8 mouse cellular contexts compared by ENCODE assay signal in the genomic region with DNA sequence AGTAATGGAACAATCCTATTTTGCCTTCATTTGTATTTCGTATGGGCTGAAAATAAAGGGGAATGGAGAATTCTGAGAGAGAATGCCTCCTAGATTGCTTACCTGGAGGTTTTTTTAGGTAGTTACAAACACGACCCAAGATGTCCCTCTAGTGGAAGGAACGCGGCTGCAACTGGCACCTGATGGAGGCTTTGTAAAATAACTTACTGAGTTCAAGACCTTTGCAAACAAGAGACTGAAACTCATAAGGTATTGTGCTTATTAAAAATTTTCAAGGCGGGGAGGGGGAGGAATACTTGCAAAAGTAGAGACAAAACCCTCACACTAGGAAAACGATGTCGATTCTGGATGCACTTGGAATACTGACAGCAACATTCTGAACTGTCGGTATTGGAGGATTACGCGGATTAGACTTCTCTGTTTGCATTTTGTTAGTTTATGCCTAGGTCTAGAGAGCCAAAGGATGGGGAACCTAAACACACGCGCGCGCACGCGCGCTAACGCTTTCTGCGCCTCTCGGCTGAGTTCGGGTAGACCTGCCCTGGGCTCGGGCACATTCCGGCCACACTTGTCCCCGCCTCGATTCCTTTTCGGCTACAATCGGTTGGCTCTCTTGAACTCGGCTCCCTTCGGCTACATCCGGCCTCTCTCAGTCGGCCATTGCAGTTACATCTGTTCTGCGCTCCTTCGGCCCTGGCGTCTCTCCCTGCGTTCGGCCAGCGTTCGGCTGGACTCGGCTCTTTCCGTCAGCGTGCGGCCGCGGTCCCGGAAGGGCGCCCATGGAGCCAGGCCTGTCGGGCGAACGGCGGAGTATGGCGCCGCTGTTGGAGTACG. TPM values are rescaled to one million over a fixed set of nuclear protein-coding genes. Genes with fewer than 3 reads are reported as not detected.
A peak's percentile ranks its signal among the peaks of the same experiment; 100 is the strongest.
DNase-seq lines count a peak whose midpoint lies in the region; ATAC-seq and TF ChIP-seq lines count a peak whose summit lies in the region.

Gene Ercc4, plus strand, starts transcription at position 529 of the 834 bp plus-strand sequence.

- no peaks in the 10 kb centered on the region for H3K27me3 ChIP-seq in hindbrain, embryonic 10.5 days (ENCODE audit: insufficient read depth, poor library complexity, severe bottlenecking)
- no peaks in the 10 kb centered on the region for H3K27me3 ChIP-seq in lung, postnatal 0 days (replicated peaks; ENCODE audit: insufficient read depth, low read length)

- DNase-seq in MN1 (ENCODE audit: low spot score), result peak; percentile 97
- peak; percentile 98 for DNase-seq in cerebellum, adult 9-10 months
- peak; percentile 97 for DNase-seq in hindbrain, embryonic 10.5 days (ENCODE audit: low spot score)
- peak; percentile 97 for DNase-seq in layer of hippocampus, adult 9-11 months
- peak; percentile 98 for DNase-seq in lung, postnatal 0 days (ENCODE audit: low spot score)
- DNase-seq in ovary, postnatal 14 days (ENCODE audit: low spot score), result peak; percentile 97
- DNase-seq in thymus, postnatal 14 days, result peak; percentile 98

- peak; percentile 95 for ATAC-seq in frontal cortex, adult (ENCODE audit: low TSS enrichment)
- ATAC-seq in lung, postnatal 0 days, result peak; percentile 98

- H3K4me2 ChIP-seq in lung, postnatal 0 days (replicated peaks; ENCODE audit: low read depth, low read length), result peak within 1 kb of the TSS; percentile 85

- peaks cover 9% of the 10 kb centered on the region for H3K4me1 ChIP-seq in hindbrain, embryonic 10.5 days (replicated peaks)
- H3K4me1 ChIP-seq in lung, postnatal 0 days (ENCODE audit: insufficient read depth, low read depth, low read length), result peaks cover 5% of the 10 kb centered on the region; the same call in 1 of the 2 replicates

- TF ChIP-seq EP300 in lung, postnatal 0 days (IDR thresholded peaks at IDR 0.05), result no peak

- peak within 1 kb of the TSS; percentile 71 for H3K4me3 ChIP-seq in hindbrain, embryonic 10.5 days
- peak within 1 kb of the TSS; percentile 55 for H3K4me3 ChIP-seq in lung, postnatal 0 days (ENCODE audit: low read depth, low read length)

- H3K36me3 ChIP-seq in hindbrain, embryonic 10.5 days, result peaks cover 27% of the 10 kb centered on the region
- peaks cover 9% of the 10 kb centered on the region; the same call in 1 of the 2 replicates for H3K36me3 ChIP-seq in lung, postnatal 0 days (ENCODE audit: insufficient read depth, low read length)

- peak within 1 kb of the TSS; percentile 95 for H3K9ac ChIP-seq in lung, postnatal 0 days (replicated peaks; ENCODE audit: low read depth)

- 2% methylated on average over 53 of the region's 53 CpGs for WGBS in hindbrain, embryonic 10.5 days
- 1% methylated on average over 53 of the region's 53 CpGs for WGBS in lung, postnatal 0 days

- no peaks in the 10 kb centered on the region for H3K9me3 ChIP-seq in hindbrain, embryonic 10.5 days
- no peaks in the 10 kb centered on the region for H3K9me3 ChIP-seq in lung, postnatal 0 days (ENCODE audit: low read length)

- peak within 1 kb of the TSS; percentile 91 for H3K27ac ChIP-seq in hindbrain, embryonic 10.5 days
- peak within 1 kb of the TSS; percentile 81 for H3K27ac ChIP-seq in lung, postnatal 0 days (ENCODE audit: low read length)

- peak; percentile 81 for TF ChIP-seq CTCF in lung, postnatal 0 days (IDR thresholded peaks at IDR 0.05)

RNA-seq across cellular contexts. Expression of gene Ercc4, which starts in this region (rescaled TPM):
- 12.8 and 12.9 TPM in 2 replicates for polyA plus RNA-seq in hindbrain, embryonic 10.5 days (2016; fragmentation: Nextera tagmentation; extraction: Ambion mirVana)
- polyA plus RNA-seq in lung, postnatal 0 days (2015; fragmentation: Nextera tagmentation; extraction: Ambion mirVana), result 7.9 and 8.1 TPM in 2 replicates

Comparison
In these comparisons a context has a peak if more than half of its experiments do, and no peak if none do; other contexts are left out.
1. Peak in every context shown above with its lines: DNase-seq, ATAC-seq, H3K4me3 ChIP-seq and H3K27ac ChIP-seq.